Mouse (Mus musculus) heart, postnatal 0 days (tissue): Measurements from ENCODE around the gene BC017158. TPM values are rescaled to one million over a fixed set of nuclear protein-coding genes. Genes with fewer than 3 reads are reported as not detected.

Experiments
- ATAC-seq: fragments of 200-750 bp; cut with Nextera tagmentation; 2 replicates; pipeline ENCODE4 v1.8.0; 2017; ENCODE audit warnings: low read depth, moderate number of reproducible peaks, moderate library complexity; ENCODE audit not compliant: insufficient read depth
- DNase-seq: peaks from one replicate; pipeline ENCODE4 v3.0.0-alpha.2; 2016; ENCODE audit warnings: low spot score
- H3K27ac ChIP-seq: fragments of 300-500 bp; sonication (generic); 2 replicates; pipeline ENCODE4 v1.5.1; 2014; ENCODE audit warnings: low read depth, mild to moderate bottlenecking
- H3K27me3 ChIP-seq: fragments of 300-500 bp; sonication (generic); 2 replicates; pipeline ENCODE4 v1.6.1; 2014; ENCODE audit warnings: low read length, mixed read lengths; ENCODE audit not compliant: control insufficient read depth, insufficient read depth
- H3K36me3 ChIP-seq: fragments of 300-500 bp; sonication (generic); replicated peaks from 2 replicates; pipeline ENCODE4 v1.6.1; 2014; ENCODE audit warnings: low read length, mixed read lengths; ENCODE audit not compliant: control insufficient read depth, insufficient read depth
- H3K4me1 ChIP-seq: fragments of 300-500 bp; sonication (generic); 2 replicates; pipeline ENCODE4 v1.6.1; 2014; ENCODE audit warnings: antibody characterized with exemption; ENCODE audit not compliant: control insufficient read depth, insufficient read depth
- H3K4me2 ChIP-seq: fragments of 300-500 bp; sonication (generic); 2 replicates; pipeline ENCODE4 v1.6.1; 2014; ENCODE audit warnings: low read depth, mild to moderate bottlenecking, low read length, moderate library complexity
- H3K4me3 ChIP-seq: fragments of 300-500 bp; sonication (generic); 2 replicates; pipeline ENCODE4 v1.5.1; 2014; ENCODE audit warnings: low read depth, low read length
- H3K9ac ChIP-seq: fragments of 300-500 bp; sonication (generic); replicated peaks from 2 replicates; pipeline ENCODE4 v1.6.1; 2014; ENCODE audit warnings: low read depth, low read length, mixed read lengths
- H3K9me3 ChIP-seq: fragments of 300-500 bp; sonication (generic); replicated peaks from 2 replicates; pipeline ENCODE4 v1.6.1; 2016; ENCODE audit warnings: low read length; ENCODE audit not compliant: control insufficient read depth
- CTCF ChIP-seq: IDR thresholded peaks from 2 replicates; pipeline ENCODE4 v1.5.1; 2016; ENCODE audit warnings: antibody characterized with exemption, control low read depth, low read depth
- EP300 ChIP-seq: IDR thresholded peaks from 2 replicates; pipeline ENCODE4 v1.6.1; 2016; ENCODE audit warnings: antibody characterized with exemption, low read depth
- WGBS: fragments of 180-500 bp; shearing (Covaris S2); extraction: QIAGEN DNeasy Blood & Tissue Kit; methylation state at CpG from one replicate; pipeline ENCODE4 v1.1.7; 2014; 5-methylcytosine and 5-hydroxymethylcytosine counted together
- polyA plus RNA-seq: library from polyadenylated mRNA; unstranded; fragments of >200 nt; fragmentation: Nextera tagmentation; extraction: Ambion mirVana; gene quantifications from 2 replicates; pipeline ENCODE4 v1.2.1, GENCODE M21; 2015
- total RNA-seq: library from RNA; depleted of rRNA; stranded (reverse); fragments of >200 nt; gene quantifications from 2 replicates; pipeline ENCODE4 v1.2.3, GENCODE M21; 2014; ENCODE audit warnings: low replicate concordance

The BC017158 gene
- total and polyA plus RNA-seq, 2 experiments from 2014 or later: 5.8 to 22.4 TPM

- DNase-seq: peak; percentile 8
- no peaks in the 10 kb centered on the region for H3K27me3 ChIP-seq
- WGBS: 73% methylated on average over 7 of the region's 7 CpGs
- no peak overlapping the region for H3K9ac ChIP-seq
- H3K27ac ChIP-seq: 0 out of 2 replicates have a peak overlapping the region, but pooled peaks have one; percentile 38
- no peak overlapping the region for H3K4me2 ChIP-seq
- peak; percentile 31 for ATAC-seq
- H3K4me3 ChIP-seq: no peak overlapping the region
- H3K4me1 ChIP-seq: 0 out of 2 replicates have a peak, but pooled peaks cover 3% of the 10 kb centered on the region
- H3K9me3 ChIP-seq: no peaks in the 10 kb centered on the region
- no peak for TF ChIP-seq CTCF
- no peak for TF ChIP-seq EP300
- no peaks in the 10 kb centered on the region for H3K36me3 ChIP-seq
These were observed 23.3 kb upstream of the BC017158 start for GRCm38 (mm10) chr7:128321260-128321659.

- no peak overlapping the region for H3K4me3 ChIP-seq
- no peak overlapping the region for H3K4me2 ChIP-seq
- peak overlapping the region; percentile 38; the same call in 1 of the 2 replicates for H3K27ac ChIP-seq
- no peak overlapping the region for H3K9ac ChIP-seq
- TF ChIP-seq EP300 (no peak), CTCF (no peak)
- no peaks in the 10 kb centered on the region for H3K9me3 ChIP-seq
- no peaks in the 10 kb centered on the region for H3K36me3 ChIP-seq
- DNase-seq (no peak), ATAC-seq (no peak)
- H3K27me3 ChIP-seq: no peaks in the 10 kb centered on the region
- H3K4me1 ChIP-seq: 0 out of 2 replicates have a peak, but pooled peaks cover 3% of the 10 kb centered on the region
- 81% methylated on average over 2 of the region's 2 CpGs for WGBS
These were observed 22.3 kb upstream of the BC017158 start for GRCm38 (mm10) chr7:128320219-128320816.

- Histone ChIP-seq H3K9me3 (no peaks in the 10 kb centered on the region), H3K36me3 (no peaks in the 10 kb centered on the region), H3K4me1 (0 out of 2 replicates have a peak, but pooled peaks cover 3% of the 10 kb centered on the region), H3K4me2 (no peak overlapping the region), H3K9ac (no peak overlapping the region), H3K27me3 (no peaks in the 10 kb centered on the region), H3K27ac (no peak overlapping the region), H3K4me3 (no peak overlapping the region)
- TF ChIP-seq CTCF: no peak
- no peak for TF ChIP-seq EP300
- 70% methylated on average over 7 of the region's 7 CpGs for WGBS
- ATAC-seq (no peak), DNase-seq (no peak)
These were observed 21.2 kb upstream of the BC017158 start for GRCm38 (mm10) chr7:128319140-128319539.

- DNase-seq (no peak), ATAC-seq (no peak)
- Histone ChIP-seq H3K27me3 (no peaks in the 10 kb centered on the region), H3K27ac (no peak overlapping the region), H3K36me3 (no peaks in the 10 kb centered on the region), H3K9ac (no peak overlapping the region), H3K4me3 (no peak overlapping the region), H3K9me3 (no peaks in the 10 kb centered on the region), H3K4me2 (no peak overlapping the region), H3K4me1 (0 out of 2 replicates have a peak, but pooled peaks cover 3% of the 10 kb centered on the region)
- 65% methylated on average over 4 of the region's 4 CpGs for WGBS
- no peak for TF ChIP-seq CTCF
- no peak for TF ChIP-seq EP300
These were observed 19.0 kb upstream of the BC017158 start for GRCm38 (mm10) chr7:128317011-128317410.

DNA sequence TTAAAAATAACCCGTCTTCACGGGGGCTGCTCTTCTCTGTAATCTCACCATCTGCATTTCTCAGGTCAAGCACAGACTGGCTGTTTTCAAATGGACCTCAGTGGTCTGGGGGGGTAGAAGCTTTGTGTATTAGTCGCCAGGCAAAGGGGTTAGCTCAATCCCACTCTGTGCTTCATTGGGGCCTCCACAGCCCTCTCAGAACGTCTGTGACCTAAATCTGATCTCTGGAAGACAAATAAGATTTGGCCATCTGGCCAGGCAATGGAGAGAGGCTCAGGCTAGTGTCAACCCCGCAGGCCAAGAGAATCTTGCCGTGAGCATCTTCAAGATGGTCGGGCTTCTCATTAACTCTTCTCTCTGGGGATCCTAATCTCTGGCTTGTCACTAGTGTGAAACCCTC is 16.5 kb upstream of the BC017158 start:
- Histone ChIP-seq H3K9me3 (no peaks in the 10 kb centered on the region), H3K4me1 (peaks cover 12% of the 10 kb centered on the region), H3K36me3 (no peaks in the 10 kb centered on the region), H3K27ac (no peak overlapping the region), H3K4me2 (no peak overlapping the region), H3K4me3 (no peak overlapping the region), H3K9ac (no peak overlapping the region), H3K27me3 (no peaks in the 10 kb centered on the region)
- TF ChIP-seq EP300 (no peak), CTCF (no peak)
- no peak for ATAC-seq
- no peak for DNase-seq
- 64% methylated on average over 7 of the region's 7 CpGs for WGBS

- Histone ChIP-seq H3K4me3 (no peak overlapping the region), H3K9me3 (no peaks in the 10 kb centered on the region), H3K27ac (no peak overlapping the region), H3K4me2 (no peak overlapping the region), H3K9ac (no peak overlapping the region), H3K4me1 (peaks cover 12% of the 10 kb centered on the region), H3K27me3 (no peaks in the 10 kb centered on the region), H3K36me3 (no peaks in the 10 kb centered on the region)
- 78% methylated on average over 2 of the region's 2 CpGs for WGBS
- ATAC-seq (no peak), DNase-seq (no peak)
- TF ChIP-seq CTCF: no peak
- no peak for TF ChIP-seq EP300
These were observed 15.6 kb upstream of the BC017158 start for GRCm38 (mm10) chr7:128313601-128314000.
